Mouse (Mus musculus): ENCODE data around the gene Herc2. TPM values are rescaled to one million over a fixed set of nuclear protein-coding genes. Genes with fewer than 3 reads are reported as not detected.
A peak's percentile ranks its signal among the peaks of the same experiment; 100 is the strongest.

Herc2 gene
- polyA plus RNA-seq, 1 experiment from 2014 or later = 22.3 TPM

DNA sequence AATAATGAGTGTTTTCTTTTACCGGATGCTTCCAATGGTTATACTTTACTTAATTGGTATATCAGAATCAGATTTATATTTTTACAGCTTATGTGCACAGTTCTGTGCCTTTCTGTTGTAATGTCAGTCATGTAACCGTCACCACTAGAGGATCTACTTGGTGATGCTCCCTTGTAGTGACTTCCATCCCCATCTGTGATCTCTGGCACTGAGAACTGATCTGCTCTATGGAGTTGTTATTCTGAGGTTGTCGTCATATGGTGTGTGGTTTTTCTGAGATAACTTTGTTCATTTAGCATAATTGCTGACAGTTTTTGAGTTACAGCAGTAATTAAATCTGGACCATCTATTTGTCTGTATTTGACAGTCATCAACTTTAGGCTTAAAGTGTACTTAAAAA is 5.3 kb downstream of the Herc2 start:
- Histone ChIP-seq H3K27ac (ENCODE audit: low read length) (no peak overlapping the region), H3K9me3 (ENCODE audit: control insufficient read depth, low read length) (no peaks in the 10 kb centered on the region), H3K4me3 (ENCODE audit: low read length) (no peak overlapping the region), H3K4me2 (ENCODE audit: low read depth, low read length) (no peak overlapping the region), H3K36me3 (ENCODE audit: control insufficient read depth, insufficient read depth, low read length) (peaks cover 5% of the 10 kb centered on the region; the same call in 1 of the 2 replicates), H3K27me3 (ENCODE audit: control insufficient read depth, insufficient read depth, low read depth, low read length) (no peaks in the 10 kb centered on the region), H3K4me1 (replicated peaks; ENCODE audit: control insufficient read depth, insufficient read depth, low read length) (peaks cover 5% of the 10 kb centered on the region), H3K9ac (ENCODE audit: low read length) (no peak overlapping the region)
- no peak for ATAC-seq (ENCODE audit: low read depth)
- 85% methylated on average over 3 of the region's 3 CpGs for WGBS

DNA sequence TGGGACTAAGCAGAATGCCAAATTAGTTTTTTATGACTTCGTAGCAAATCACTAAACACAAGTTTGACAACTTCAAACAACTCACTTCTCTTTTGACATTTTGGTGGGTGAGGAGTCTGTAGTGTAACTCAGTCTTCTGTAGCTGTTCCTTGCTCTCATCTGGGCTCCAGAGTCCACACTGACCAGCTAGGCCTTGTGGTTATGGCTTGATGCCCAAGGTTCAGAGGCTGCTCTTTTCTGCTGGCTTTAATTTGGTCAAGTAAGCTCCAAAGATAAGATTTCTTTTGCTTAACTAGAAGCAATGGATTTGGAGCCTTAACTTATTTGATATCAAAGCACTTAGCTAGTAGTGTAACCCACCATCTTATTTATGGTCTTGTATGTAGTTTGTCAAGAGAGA is 14.9 kb downstream of the Herc2 start:
- H3K4me3 ChIP-seq (ENCODE audit: low read length) = no peak overlapping the region
- no peak overlapping the region for H3K9ac ChIP-seq (ENCODE audit: low read length)
- H3K27ac ChIP-seq (ENCODE audit: low read length) = no peak overlapping the region
- no peak for ATAC-seq (ENCODE audit: low read depth)
- no peaks in the 10 kb centered on the region for H3K27me3 ChIP-seq (ENCODE audit: control insufficient read depth, insufficient read depth, low read depth, low read length)
- no peaks in the 10 kb centered on the region for H3K9me3 ChIP-seq (ENCODE audit: control insufficient read depth, low read length)
- H3K4me1 ChIP-seq (replicated peaks; ENCODE audit: control insufficient read depth, insufficient read depth, low read length) = no peaks in the 10 kb centered on the region
- H3K36me3 ChIP-seq (ENCODE audit: control insufficient read depth, insufficient read depth, low read length) = no peaks in the 10 kb centered on the region
- 93% methylated on average over 1 of the region's 1 CpGs for WGBS
- no peak overlapping the region for H3K4me2 ChIP-seq (ENCODE audit: low read depth, low read length)

GRCm38 (mm10) chr7:56066136-56066535 is 16.1 kb downstream of the Herc2 start:
- H3K4me1 ChIP-seq (replicated peaks; ENCODE audit: control insufficient read depth, insufficient read depth, low read length) = no peaks in the 10 kb centered on the region
- no peak overlapping the region for H3K4me2 ChIP-seq (ENCODE audit: low read depth, low read length)
- H3K4me3 ChIP-seq (ENCODE audit: low read length) = no peak overlapping the region
- ATAC-seq (ENCODE audit: low read depth) = no peak
- WGBS = 59% methylated on average over 2 of the region's 2 CpGs
- no peaks in the 10 kb centered on the region for H3K36me3 ChIP-seq (ENCODE audit: control insufficient read depth, insufficient read depth, low read length)
- no peaks in the 10 kb centered on the region for H3K9me3 ChIP-seq (ENCODE audit: control insufficient read depth, low read length)
- no peaks in the 10 kb centered on the region for H3K27me3 ChIP-seq (ENCODE audit: control insufficient read depth, insufficient read depth, low read depth, low read length)
- H3K27ac ChIP-seq (ENCODE audit: low read length) = no peak overlapping the region
- H3K9ac ChIP-seq (ENCODE audit: low read length) = no peak overlapping the region

DNA sequence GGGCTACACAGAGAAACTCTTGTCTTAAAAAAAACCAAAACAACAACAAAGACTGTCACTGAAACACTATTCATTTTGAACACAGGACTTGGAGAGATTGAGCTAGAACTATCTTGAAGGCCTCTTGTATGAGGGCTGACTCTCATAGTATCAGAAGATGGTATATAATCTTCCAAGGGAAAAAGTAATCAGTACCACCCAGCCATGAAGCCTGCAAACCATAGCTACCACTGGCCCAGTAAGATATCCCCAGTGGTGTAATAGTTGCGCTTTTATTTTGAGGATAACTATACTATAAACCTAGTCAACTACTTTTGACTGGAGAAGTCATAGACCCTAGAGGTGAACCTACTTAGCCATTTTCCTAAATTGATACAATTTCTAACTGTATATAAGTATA is 16.6 kb downstream of the Herc2 start:
- H3K4me2 ChIP-seq (ENCODE audit: low read depth, low read length) = no peak overlapping the region
- H3K27me3 ChIP-seq (ENCODE audit: control insufficient read depth, insufficient read depth, low read depth, low read length) = no peaks in the 10 kb centered on the region
- H3K4me3 ChIP-seq (ENCODE audit: low read length) = no peak overlapping the region
- H3K27ac ChIP-seq (ENCODE audit: low read length) = no peak overlapping the region
- H3K9me3 ChIP-seq (ENCODE audit: control insufficient read depth, low read length) = no peaks in the 10 kb centered on the region
- H3K9ac ChIP-seq (ENCODE audit: low read length) = no peak overlapping the region
- H3K4me1 ChIP-seq (replicated peaks; ENCODE audit: control insufficient read depth, insufficient read depth, low read length) = no peaks in the 10 kb centered on the region
- no peak for ATAC-seq (ENCODE audit: low read depth)
- 91% methylated on average over 1 of the region's 1 CpGs for WGBS
- no peaks in the 10 kb centered on the region for H3K36me3 ChIP-seq (ENCODE audit: control insufficient read depth, insufficient read depth, low read length)

GRCm38 (mm10) chr7:56071724-56072123 is 21.7 kb downstream of the Herc2 start:
- H3K36me3 ChIP-seq (ENCODE audit: control insufficient read depth, insufficient read depth, low read length) = peaks cover 2% of the 10 kb centered on the region; the same call in 1 of the 2 replicates
- no peak for ATAC-seq (ENCODE audit: low read depth)
- no peaks in the 10 kb centered on the region for H3K4me1 ChIP-seq (replicated peaks; ENCODE audit: control insufficient read depth, insufficient read depth, low read length)
- H3K4me2 ChIP-seq (ENCODE audit: low read depth, low read length) = no peak overlapping the region
- WGBS = 88% methylated on average over 4 of the region's 4 CpGs
- H3K27me3 ChIP-seq (ENCODE audit: control insufficient read depth, insufficient read depth, low read depth, low read length) = no peaks in the 10 kb centered on the region
- H3K4me3 ChIP-seq (ENCODE audit: low read length) = no peak overlapping the region
- no peak overlapping the region for H3K27ac ChIP-seq (ENCODE audit: low read length)
- H3K9me3 ChIP-seq (ENCODE audit: control insufficient read depth, low read length) = no peaks in the 10 kb centered on the region
- no peak overlapping the region for H3K9ac ChIP-seq (ENCODE audit: low read length)

GRCm38 (mm10) chr7:56083034-56083433 is 33.0 kb downstream of the Herc2 start:
- Histone ChIP-seq H3K9me3 (ENCODE audit: control insufficient read depth, low read length) (no peaks in the 10 kb centered on the region), H3K4me1 (replicated peaks; ENCODE audit: control insufficient read depth, insufficient read depth, low read length) (no peaks in the 10 kb centered on the region), H3K9ac (ENCODE audit: low read length) (no peak overlapping the region), H3K4me2 (ENCODE audit: low read depth, low read length) (no peak overlapping the region), H3K27ac (ENCODE audit: low read length) (no peak overlapping the region), H3K27me3 (ENCODE audit: control insufficient read depth, insufficient read depth, low read depth, low read length) (no peaks in the 10 kb centered on the region), H3K4me3 (ENCODE audit: low read length) (no peak overlapping the region), H3K36me3 (ENCODE audit: control insufficient read depth, insufficient read depth, low read length) (peaks cover 7% of the 10 kb centered on the region; the same call in 1 of the 2 replicates)
- 77% methylated on average over 2 of the region's 2 CpGs for WGBS
- ATAC-seq (ENCODE audit: low read depth) = no peak

- Histone ChIP-seq H3K4me3 (ENCODE audit: low read length) (no peak overlapping the region), H3K9ac (ENCODE audit: low read length) (no peak overlapping the region), H3K36me3 (ENCODE audit: control insufficient read depth, insufficient read depth, low read length) (peaks cover 21% of the 10 kb centered on the region), H3K27ac (ENCODE audit: low read length) (no peak overlapping the region), H3K9me3 (ENCODE audit: control insufficient read depth, low read length) (no peaks in the 10 kb centered on the region), H3K4me2 (ENCODE audit: low read depth, low read length) (no peak overlapping the region), H3K4me1 (replicated peaks; ENCODE audit: control insufficient read depth, insufficient read depth, low read length) (no peaks in the 10 kb centered on the region), H3K27me3 (ENCODE audit: control insufficient read depth, insufficient read depth, low read depth, low read length) (no peaks in the 10 kb centered on the region)
- WGBS = 50% methylated on average over 3 of the region's 3 CpGs
- ATAC-seq (ENCODE audit: low read depth) = peak; percentile 69; the same call in 1 of the 2 replicates
Observed at GRCm38 (mm10) chr7:56089097-56089496, 39.1 kb downstream of the Herc2 start.

- 94% methylated on average over 5 of the region's 5 CpGs for WGBS
- H3K4me2 ChIP-seq (ENCODE audit: low read depth, low read length) = no peak overlapping the region
- no peaks in the 10 kb centered on the region for H3K4me1 ChIP-seq (replicated peaks; ENCODE audit: control insufficient read depth, insufficient read depth, low read length)
- no peak overlapping the region for H3K4me3 ChIP-seq (ENCODE audit: low read length)
- no peak overlapping the region for H3K27ac ChIP-seq (ENCODE audit: low read length)
- no peak overlapping the region for H3K9ac ChIP-seq (ENCODE audit: low read length)
- no peaks in the 10 kb centered on the region for H3K27me3 ChIP-seq (ENCODE audit: control insufficient read depth, insufficient read depth, low read depth, low read length)
- H3K36me3 ChIP-seq (ENCODE audit: control insufficient read depth, insufficient read depth, low read length) = peaks cover 27% of the 10 kb centered on the region
- no peak for ATAC-seq (ENCODE audit: low read depth)
- H3K9me3 ChIP-seq (ENCODE audit: control insufficient read depth, low read length) = no peaks in the 10 kb centered on the region
Observed at GRCm38 (mm10) chr7:56091445-56091844, 41.4 kb downstream of the Herc2 start.

DNA sequence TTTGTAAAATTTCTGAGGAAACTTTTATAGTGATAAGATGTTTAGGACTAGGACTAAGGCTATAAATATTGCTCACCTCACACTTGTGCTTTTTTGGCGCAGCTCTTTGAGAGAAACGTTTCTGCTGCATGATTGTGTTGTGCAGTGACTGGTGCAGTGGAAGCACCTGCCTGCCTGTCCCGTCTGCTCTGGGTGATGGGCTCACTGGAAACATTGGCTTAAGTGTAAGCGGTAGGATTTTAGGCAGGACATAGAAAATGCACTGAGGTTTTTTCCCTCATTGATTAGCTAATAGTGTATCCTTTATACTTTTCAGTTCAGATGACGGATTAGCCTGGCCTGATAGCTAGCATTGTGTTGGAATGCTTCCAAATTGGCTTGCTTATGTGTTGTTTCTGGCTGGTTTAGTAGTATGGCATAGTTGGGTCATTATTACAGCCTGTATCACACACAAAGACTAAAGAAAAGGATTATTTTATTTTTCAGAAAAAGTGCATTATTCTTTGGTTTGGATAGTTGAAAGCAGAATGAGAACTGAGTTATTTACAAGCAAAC is 52.4 kb downstream of the Herc2 start:
- WGBS = 80% methylated on average over 5 of the region's 5 CpGs
- no peaks in the 10 kb centered on the region for H3K27me3 ChIP-seq (ENCODE audit: control insufficient read depth, insufficient read depth, low read depth, low read length)
- H3K9me3 ChIP-seq (ENCODE audit: control insufficient read depth, low read length) = no peaks in the 10 kb centered on the region
- no peak overlapping the region for H3K4me2 ChIP-seq (ENCODE audit: low read depth, low read length)
- no peaks in the 10 kb centered on the region for H3K4me1 ChIP-seq (replicated peaks; ENCODE audit: control insufficient read depth, insufficient read depth, low read length)
- no peak overlapping the region for H3K4me3 ChIP-seq (ENCODE audit: low read length)
- no peak overlapping the region for H3K9ac ChIP-seq (ENCODE audit: low read length)
- ATAC-seq (ENCODE audit: low read depth) = no peak
- peaks cover 24% of the 10 kb centered on the region for H3K36me3 ChIP-seq (ENCODE audit: control insufficient read depth, insufficient read depth, low read length)
- H3K27ac ChIP-seq (ENCODE audit: low read length) = no peak overlapping the region

DNA sequence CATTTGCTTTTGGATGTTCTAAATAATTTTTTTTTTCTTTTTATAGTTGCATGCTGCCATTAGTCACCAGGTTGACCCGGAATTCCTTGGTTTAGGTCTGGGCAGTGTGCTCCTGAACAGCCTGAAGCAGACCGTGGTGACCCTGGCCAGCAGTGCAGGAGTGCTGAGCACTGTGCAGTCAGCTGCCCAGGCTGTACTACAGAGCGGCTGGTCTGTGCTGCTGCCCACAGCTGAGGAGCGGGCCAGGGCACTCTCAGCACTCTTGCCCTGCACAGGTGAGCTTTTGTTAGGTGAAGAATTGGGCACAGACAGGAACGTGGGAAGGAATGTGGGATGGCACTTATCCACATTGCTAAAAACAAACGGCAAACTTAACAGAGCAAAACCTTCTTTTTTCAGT is 63.0 kb downstream of the Herc2 start:
- no peak overlapping the region for H3K4me3 ChIP-seq (ENCODE audit: low read length)
- H3K27ac ChIP-seq (ENCODE audit: low read length) = no peak overlapping the region
- H3K9ac ChIP-seq (ENCODE audit: low read length) = no peak overlapping the region
- peaks cover 11% of the 10 kb centered on the region for H3K36me3 ChIP-seq (ENCODE audit: control insufficient read depth, insufficient read depth, low read length)
- no peak overlapping the region for H3K4me2 ChIP-seq (ENCODE audit: low read depth, low read length)
- no peaks in the 10 kb centered on the region for H3K4me1 ChIP-seq (replicated peaks; ENCODE audit: control insufficient read depth, insufficient read depth, low read length)
- ATAC-seq (ENCODE audit: low read depth) = no peak
- no peaks in the 10 kb centered on the region for H3K27me3 ChIP-seq (ENCODE audit: control insufficient read depth, insufficient read depth, low read depth, low read length)
- H3K9me3 ChIP-seq (ENCODE audit: control insufficient read depth, low read length) = no peaks in the 10 kb centered on the region
- 88% methylated on average over 6 of the region's 6 CpGs for WGBS
